Mouse (Mus musculus) liver, adult 2 months (tissue): ENCODE measurements at regions not wholly inside any gene's neighbourhood (a gene's known extent, or its start where the extent isn't known, plus 50 kb on each side); places are given as distances from the start of the nearest gene placed in this dataset.
"Not testable (repeated sequence)": the region's sequence is repeated elsewhere in the genome, so short reads cannot be mapped to it uniquely, and the experiment has no call there.

Source experiments
- DNase-seq: peaks from one replicate; pipeline ENCODE4 v3.0.0-alpha.2; 2011; ENCODE audit warnings: low read depth, low spot score; ENCODE audit errors: extremely low read depth
- H3K27ac ChIP-seq: fragments of 200-500 bp; replicated peaks from 2 replicates; pipeline ENCODE4 v1.5.1; 2012; ENCODE audit warnings: low read depth, mild to moderate bottlenecking, control low read depth, inconsistent platforms, low read length; ENCODE audit not compliant: insufficient read depth
- H3K27me3 ChIP-seq: fragments of 200-500 bp; 2 replicates; pipeline ENCODE4 v1.6.1; 2012; ENCODE audit warnings: mild to moderate bottlenecking, moderate library complexity, low read length, inconsistent platforms; ENCODE audit not compliant: control insufficient read depth, insufficient read depth
- H3K36me3 ChIP-seq: fragments of 200-500 bp; 2 replicates; pipeline ENCODE4 v1.6.1; 2012; ENCODE audit warnings: low read length, inconsistent platforms; ENCODE audit not compliant: control insufficient read depth, insufficient read depth
- H3K4me1 ChIP-seq: fragments of 200-500 bp; 2 replicates; pipeline ENCODE4 v1.6.1; 2011; ENCODE audit warnings: low read length; ENCODE audit not compliant: control insufficient read depth, insufficient read depth
- H3K4me3 ChIP-seq: fragments of 200-500 bp; 2 replicates; pipeline ENCODE4 v1.5.1; 2011; ENCODE audit warnings: low read depth, mild to moderate bottlenecking, control low read depth, low read length, moderate library complexity; ENCODE audit not compliant: insufficient read depth
- H3K79me2 ChIP-seq: fragments of 200-500 bp; 2 replicates; pipeline ENCODE4 v1.6.1; 2012; ENCODE audit warnings: inconsistent platforms, mild to moderate bottlenecking, low read length, moderate library complexity; ENCODE audit not compliant: control insufficient read depth, insufficient read depth
- H3K9ac ChIP-seq: fragments of 200-500 bp; 2 replicates; pipeline ENCODE4 v1.6.1; 2012; ENCODE audit warnings: low read depth, mild to moderate bottlenecking, control low read depth, inconsistent platforms, low read length
- CTCF ChIP-seq: fragments of 200-500 bp; IDR thresholded peaks from 2 replicates; pipeline ENCODE4 v1.5.1; 2011; ENCODE audit warnings: low read depth, low read length, control low read depth
- POLR2A ChIP-seq: fragments of 200-500 bp; IDR thresholded peaks from 2 replicates; pipeline ENCODE4 v1.6.1; 2011; ENCODE audit warnings: low read length, control low read depth; ENCODE audit not compliant: insufficient read depth; ENCODE audit errors: extremely low read depth
- WGBS: fragments of 180-500 bp; shearing (Covaris S2); methylation state at CpG from one replicate; pipeline ENCODE4 v1.1.7; 2018; 5-methylcytosine and 5-hydroxymethylcytosine counted together

DNA sequence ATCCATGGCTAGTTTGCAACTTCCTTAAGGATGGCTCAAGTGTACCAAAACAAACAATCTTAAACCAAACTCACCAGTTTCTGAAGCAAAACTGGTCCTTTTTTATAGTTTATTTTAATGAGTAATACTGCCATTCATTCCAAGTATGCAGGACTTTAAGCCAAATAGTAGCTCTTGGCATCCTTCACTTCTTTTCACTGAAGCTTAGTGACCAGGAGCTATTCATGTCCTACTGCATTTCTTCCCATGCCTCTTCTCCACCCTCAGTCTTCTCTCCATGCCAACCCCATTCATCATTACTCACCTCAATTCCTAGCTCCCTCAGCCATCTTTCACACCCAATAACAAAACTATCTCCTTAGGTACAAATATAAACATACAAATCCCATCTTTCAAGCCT, 144.6 kb upstream of the Nhs start:
- no peak for DNase-seq
- no peak overlapping the region for H3K4me3 ChIP-seq
- H3K9ac ChIP-seq, result no peak overlapping the region
- H3K27ac ChIP-seq, result no peak overlapping the region
- no peak for TF ChIP-seq CTCF
- no peak for TF ChIP-seq POLR2A
- H3K4me1 ChIP-seq, result no peaks in the 10 kb centered on the region
- H3K27me3 ChIP-seq, result no peaks in the 10 kb centered on the region
- H3K79me2 ChIP-seq, result no peaks in the 10 kb centered on the region
- H3K36me3 ChIP-seq, result no peaks in the 10 kb centered on the region

DNA sequence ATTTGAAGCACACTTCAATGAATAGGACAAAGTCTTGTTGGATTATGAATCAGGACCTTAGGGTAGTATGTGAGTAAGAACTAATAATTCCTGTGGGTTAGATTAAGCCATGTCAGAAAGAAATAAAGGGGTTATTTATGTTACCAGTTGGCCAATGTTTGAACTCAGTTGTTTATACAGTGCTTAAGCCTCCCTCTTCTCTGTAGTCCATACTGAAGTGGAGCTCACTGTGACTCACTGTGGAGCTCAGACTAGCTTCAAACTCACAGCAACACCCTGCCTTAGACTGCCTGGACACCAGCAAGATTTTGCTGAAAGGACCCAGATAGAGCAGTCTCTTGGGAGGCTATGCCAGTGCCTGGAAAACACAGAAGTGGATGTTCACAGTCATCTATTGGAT, 143.3 kb upstream of the Nhs start:
- Histone ChIP-seq H3K27ac (no peak overlapping the region), H3K27me3 (no peaks in the 10 kb centered on the region), H3K36me3 (no peaks in the 10 kb centered on the region), H3K9ac (no peak overlapping the region), H3K4me1 (no peaks in the 10 kb centered on the region), H3K4me3 (no peak overlapping the region), H3K79me2 (no peaks in the 10 kb centered on the region)
- no peak for DNase-seq
- TF ChIP-seq POLR2A, result no peak
- TF ChIP-seq CTCF, result no peak

DNA sequence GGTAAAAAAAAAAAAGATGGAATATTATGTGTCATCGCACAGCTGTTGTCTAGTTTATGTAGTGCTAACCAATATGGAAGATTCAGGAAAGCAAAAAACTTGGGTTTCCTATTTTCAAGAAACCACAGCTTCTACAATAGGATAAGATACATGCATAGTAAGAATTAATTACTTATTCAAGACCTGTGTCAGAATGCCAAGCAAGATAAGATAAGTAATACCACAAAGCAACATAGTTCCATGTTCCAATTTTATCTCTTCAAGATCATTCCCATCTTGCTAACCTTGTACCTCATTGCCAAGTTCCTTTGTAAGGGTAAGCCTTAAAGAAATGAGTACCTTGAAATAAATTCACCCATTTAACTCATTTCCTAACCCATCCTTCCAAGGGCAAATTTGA, 131.7 kb upstream of the Nhs start:
- H3K79me2 ChIP-seq, result no peaks in the 10 kb centered on the region
- no peak for TF ChIP-seq CTCF
- TF ChIP-seq POLR2A, result no peak
- H3K9ac ChIP-seq, result no peak overlapping the region
- no peak for DNase-seq
- no peak overlapping the region for H3K4me3 ChIP-seq
- no peaks in the 10 kb centered on the region for H3K27me3 ChIP-seq
- no peaks in the 10 kb centered on the region for H3K36me3 ChIP-seq
- H3K4me1 ChIP-seq, result no peaks in the 10 kb centered on the region
- WGBS, result 97% methylated on average over 1 of the region's 1 CpGs
- no peak overlapping the region for H3K27ac ChIP-seq

DNA sequence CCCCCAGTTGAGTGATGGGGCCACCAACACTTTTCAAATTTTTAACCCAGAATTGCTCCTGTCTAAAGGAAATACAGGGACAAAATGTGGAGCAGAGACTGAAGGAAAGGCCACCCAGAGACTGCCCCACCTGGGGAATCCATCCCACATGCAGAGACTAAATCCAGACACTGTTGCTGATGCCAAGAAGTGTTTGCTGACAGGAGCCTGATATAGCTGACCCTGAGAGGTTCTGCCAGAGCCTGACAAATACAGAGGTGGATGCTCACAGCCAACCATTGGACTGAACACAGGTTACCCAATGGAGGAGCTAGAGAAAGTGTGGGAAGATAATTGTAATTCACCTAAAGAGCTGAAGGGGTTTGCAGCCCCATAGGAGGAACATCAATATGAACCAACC, 126.6 kb upstream of the Nhs start:
- H3K9ac ChIP-seq, H3K79me2 ChIP-seq, H3K4me1 ChIP-seq, H3K27me3 ChIP-seq, H3K36me3 ChIP-seq, H3K27ac ChIP-seq, H3K4me3 ChIP-seq, DNase-seq: not testable (repeated sequence)

DNA sequence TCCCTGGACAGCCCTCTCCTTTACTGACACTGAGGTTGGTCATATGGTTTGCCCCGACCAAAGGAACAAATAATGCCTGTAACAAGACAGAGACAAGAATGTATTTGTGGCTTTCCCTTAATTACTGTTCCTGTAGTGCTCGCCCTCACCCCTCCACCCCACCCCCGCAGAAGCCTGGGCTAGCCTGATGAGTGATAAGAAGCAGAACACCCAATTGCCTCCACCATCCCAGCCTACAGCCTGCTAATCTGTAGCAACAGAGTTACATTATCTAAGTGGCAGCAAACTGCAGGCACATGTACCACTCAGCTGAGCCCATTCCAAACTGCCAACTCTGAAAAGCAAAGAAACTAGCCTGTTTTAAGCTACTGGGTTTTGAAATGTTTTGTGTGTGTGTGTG, 124.7 kb upstream of the Nhs start:
- no peaks in the 10 kb centered on the region for H3K27me3 ChIP-seq
- H3K27ac ChIP-seq, result no peak overlapping the region
- H3K4me3 ChIP-seq, result no peak overlapping the region
- H3K36me3 ChIP-seq, result no peaks in the 10 kb centered on the region
- no peak overlapping the region for H3K9ac ChIP-seq
- TF ChIP-seq POLR2A (no peak), CTCF (no peak)
- DNase-seq, result no peak
- no peaks in the 10 kb centered on the region for H3K79me2 ChIP-seq
- WGBS, result 68% methylated on average over 3 of the region's 3 CpGs
- no peaks in the 10 kb centered on the region for H3K4me1 ChIP-seq

DNA sequence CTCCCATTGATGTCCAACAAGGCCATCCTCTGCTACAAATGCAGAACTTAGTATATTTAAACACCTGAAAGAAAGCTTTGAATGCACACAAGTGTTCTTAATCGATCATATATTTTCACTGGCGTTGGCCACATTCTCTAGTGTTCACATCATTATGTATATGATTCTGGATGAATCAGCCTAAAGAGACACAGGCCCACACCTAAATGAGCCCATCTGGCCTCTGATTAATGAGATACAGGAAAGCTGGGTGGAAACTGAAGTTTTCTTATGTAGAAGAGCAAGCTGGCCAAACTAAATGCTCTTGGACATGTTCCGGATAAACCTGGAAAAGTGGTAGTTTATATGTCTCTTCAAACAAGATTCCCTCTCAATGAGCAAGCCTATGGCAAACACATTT, 123.2 kb upstream of the Nhs start:
- Histone ChIP-seq H3K27ac (no peak overlapping the region), H3K27me3 (no peaks in the 10 kb centered on the region), H3K36me3 (no peaks in the 10 kb centered on the region), H3K4me3 (no peak overlapping the region), H3K4me1 (no peaks in the 10 kb centered on the region), H3K9ac (no peak overlapping the region), H3K79me2 (no peaks in the 10 kb centered on the region)
- TF ChIP-seq CTCF (no peak), POLR2A (no peak)
- DNase-seq, result no peak
- WGBS, result 90% methylated on average over 3 of the region's 3 CpGs
